Mouse (Mus musculus) MEL (cell line): ENCODE data around the gene Ccdc159.

Source experiments
- EP300 ChIP-seq, 2 experiments: IDR thresholded peaks; 2 replicates each; pipeline ENCODE4 v1.6.1; 2011; ENCODE audit warnings: improper control_type of control experiment in 2 of 2, low read length in 2 of 2, low read depth in 1 of 2, mild to moderate bottlenecking in 1 of 2
- GATA1 ChIP-seq: IDR thresholded peaks from 2 replicates; pipeline ENCODE4 v1.6.1; 2011; ENCODE audit warnings: low read depth, low read length, improper control_type of control experiment
- MAZ ChIP-seq: IDR thresholded peaks from 2 replicates; pipeline ENCODE4 v1.6.1; 2012; ENCODE audit warnings: low read depth, mild to moderate bottlenecking, inconsistent platforms, low read length, improper control_type of control experiment
- NELFE ChIP-seq: IDR thresholded peaks from 2 replicates; pipeline ENCODE4 v1.6.1; 2011; ENCODE audit warnings: low read depth, low read length, improper control_type of control experiment
- POLR2A ChIP-seq, 2 experiments: IDR thresholded peaks; 2 replicates each; pipeline ENCODE4 v1.6.1; 2011 to 2012; ENCODE audit warnings: low read length in 2 of 2, mild to moderate bottlenecking in 2 of 2, control low read depth in 1 of 2, improper control_type of control experiment in 1 of 2, low read depth in 1 of 2, moderate library complexity in 1 of 2; ENCODE audit not compliant: control insufficient read depth in 1 of 2, insufficient read depth in 1 of 2, poor library complexity in 1 of 2

DNA sequence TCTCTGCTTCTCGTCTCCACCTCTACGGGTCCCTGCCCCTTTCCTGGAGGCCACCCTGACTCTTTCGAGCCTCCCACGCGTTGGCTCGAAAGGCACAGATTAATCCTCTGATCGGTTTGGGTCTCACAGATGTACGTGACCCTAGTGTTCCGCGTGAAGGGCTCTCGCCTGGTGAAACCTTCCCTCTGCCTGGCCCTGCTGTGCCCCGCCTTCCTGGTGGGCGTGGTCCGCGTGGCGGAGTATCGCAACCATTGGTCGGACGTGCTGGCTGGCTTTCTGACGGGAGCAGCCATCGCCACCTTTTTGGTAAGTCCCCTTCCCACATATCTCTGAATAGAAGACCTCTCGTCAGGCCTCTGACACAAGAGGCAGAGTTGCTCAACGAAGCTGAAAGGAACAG, 17.0 kb downstream of the Ccdc159 start:
- no peak for TF ChIP-seq POLR2A (IDR thresholded peaks at IDR 0.05; ENCODE audit: control insufficient read depth in 1 of 2, insufficient read depth in 1 of 2, low read depth in 1 of 2, low read length in 2 of 2, poor library complexity in 1 of 2)
- TF ChIP-seq MAZ, result no peak
- no peak for TF ChIP-seq GATA1
- no peak for TF ChIP-seq NELFE
- TF ChIP-seq EP300 (IDR thresholded peaks at IDR 0.05; ENCODE audit: low read depth in 1 of 2, low read length in 2 of 2), result no peak
